Comparison of ENCODE assay signal across 8 mouse cellular contexts in genomic region chr11:120661076-120661460, GRCm38 (mm10). TPM values are rescaled to one million over a fixed set of nuclear protein-coding genes. Genes with fewer than 3 reads are reported as not detected.
DNase-seq lines count a peak whose midpoint lies in the region; ATAC-seq lines count a peak whose summit lies in the region.

TSS of gene Notum (minus strand) at chr11:120661175.

- WGBS in limb, embryonic 13.5 days, result under 1% methylated on average over 35 of the region's 35 CpGs
- WGBS in stomach, embryonic 14.5 days, result 1% methylated on average over 35 of the region's 35 CpGs

- peaks cover 33% of the 10 kb centered on the region for H3K4me1 ChIP-seq in limb, embryonic 13.5 days
- H3K4me1 ChIP-seq in stomach, embryonic 14.5 days (ENCODE audit: control insufficient read depth, insufficient read depth, low read length), result 0 out of 2 replicates have a peak, but pooled peaks cover 6% of the 10 kb centered on the region

- H3K9ac ChIP-seq in limb, embryonic 13.5 days, result peak within 1 kb of the TSS; percentile 57
- peak within 1 kb of the TSS; percentile 33; the same call in 1 of the 2 replicates for H3K9ac ChIP-seq in stomach, embryonic 14.5 days (replicated peaks; ENCODE audit: low read depth, low read length)

- H3K4me3 ChIP-seq in limb, embryonic 13.5 days, result peak within 1 kb of the TSS; percentile 51
- peak within 1 kb of the TSS; percentile 41 for H3K4me3 ChIP-seq in stomach, embryonic 14.5 days (ENCODE audit: low read depth, low read length)

- peaks cover 71% of the 10 kb centered on the region for H3K27me3 ChIP-seq in limb, embryonic 13.5 days
- H3K27me3 ChIP-seq in stomach, embryonic 14.5 days (ENCODE audit: control insufficient read depth, insufficient read depth, low read length), result peaks cover 44% of the 10 kb centered on the region

- DNase-seq in embryo, embryonic 10.5 days (ENCODE audit: low spot score), result peak; percentile 19
- DNase-seq in embryo, embryonic 10 days (ENCODE audit: low spot score), result no peak
- DNase-seq in retina, embryonic 14.5 days (ENCODE audit: low spot score), result peak; percentile 17
- DNase-seq in retina, postnatal 1 day, result no peak

- 0 out of 2 replicates have a peak, but pooled peaks have one; percentile 14 for ATAC-seq in limb, embryonic 13.5 days (ENCODE audit: low FRiP score, low read depth)
- ATAC-seq in stomach, embryonic 14.5 days (ENCODE audit: insufficient number of reproducible peaks, insufficient read depth, low FRiP score, low read depth), result no peak
- no peak for ATAC-seq in CD4-positive, CD25-positive, alpha-beta regulatory T cell, adult 4 months
- no peak for ATAC-seq in frontal cortex, adult (ENCODE audit: low TSS enrichment)

- no peaks in the 10 kb centered on the region for H3K9me3 ChIP-seq in limb, embryonic 13.5 days
- H3K9me3 ChIP-seq in stomach, embryonic 14.5 days (ENCODE audit: control insufficient read depth, low read depth, low read length), result no peaks in the 10 kb centered on the region

- H3K4me2 ChIP-seq in limb, embryonic 13.5 days (replicated peaks), result peak within 1 kb of the TSS; percentile 81
- H3K4me2 ChIP-seq in stomach, embryonic 14.5 days (replicated peaks; ENCODE audit: low read depth, low read length), result peak within 1 kb of the TSS; percentile 51

- no peaks in the 10 kb centered on the region for H3K36me3 ChIP-seq in limb, embryonic 13.5 days
- no peaks in the 10 kb centered on the region for H3K36me3 ChIP-seq in stomach, embryonic 14.5 days (ENCODE audit: control insufficient read depth, insufficient read depth, low read length)

- H3K27ac ChIP-seq in limb, embryonic 13.5 days, result no peak within 1 kb of the TSS
- no peak within 1 kb of the TSS for H3K27ac ChIP-seq in stomach, embryonic 14.5 days (ENCODE audit: low read length)

RNA-seq across cellular contexts. Expression of gene Notum, which starts in this region (rescaled TPM):
- 4.3 and 6.5 TPM in 2 replicates for polyA plus RNA-seq in limb, embryonic 13.5 days (2015; fragmentation: Nextera tagmentation; extraction: Ambion mirVana)
- polyA plus RNA-seq in stomach, embryonic 14.5 days (2014; fragmentation: Nextera tagmentation; extraction: Ambion mirVana), result 14.0 and 14.2 TPM in 2 replicates
- not detected for polyA plus RNA-seq in CD4-positive, CD25-positive, alpha-beta regulatory T cell, adult 4 months (2017; shearing (Covaris generic))

Comparison
In these comparisons a context has a peak if more than half of its experiments do, and no peak if none do; other contexts are left out.
1. DNase-seq: peak in embryo, embryonic 10.5 days (single experiment) and retina, embryonic 14.5 days (single experiment); none in embryo, embryonic 10 days (single experiment) and retina, postnatal 1 day (single experiment).